Mouse (Mus musculus): ENCODE measurements around the gene Lgals2. TPM values are rescaled to one million over a fixed set of nuclear protein-coding genes. Genes with fewer than 3 reads are reported as not detected.
A peak's percentile ranks its signal among the peaks of the same experiment; 100 is the strongest.

Lgals2 gene
- polyA plus RNA-seq, 1 experiment from 2014 or later: not detected

DNA sequence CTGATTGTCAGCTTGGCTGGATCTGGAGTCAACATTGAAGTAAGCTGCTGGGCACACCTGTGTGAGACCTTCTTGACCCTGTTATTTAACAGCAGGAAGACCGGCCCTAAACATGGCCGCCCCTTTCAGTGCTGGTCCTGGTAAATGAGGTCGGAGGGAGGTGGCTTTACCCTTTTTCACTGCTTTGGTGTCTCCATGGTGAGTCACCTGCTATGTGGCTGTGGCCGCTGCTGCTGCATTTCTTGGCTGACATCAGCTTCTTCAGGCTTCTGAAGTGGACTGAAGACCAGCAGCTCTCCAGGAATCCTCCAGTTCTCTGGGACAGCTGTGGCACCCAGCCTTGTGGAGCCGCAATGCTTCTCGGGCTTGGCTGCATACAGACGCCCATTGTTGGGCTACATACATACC lies 13.5 kb upstream of the Lgals2 start:
- Histone ChIP-seq H3K27ac (replicated peaks; ENCODE audit: low read depth, low read length) (peak overlapping the region; percentile 65), H3K36me3 (ENCODE audit: control insufficient read depth, insufficient read depth, low read length) (no peaks in the 10 kb centered on the region), H3K4me2 (ENCODE audit: low read length) (no peak overlapping the region), H3K27me3 (ENCODE audit: control insufficient read depth, insufficient read depth, low read length) (no peaks in the 10 kb centered on the region), H3K9ac (replicated peaks; ENCODE audit: low read length) (no peak overlapping the region), H3K4me3 (replicated peaks; ENCODE audit: low read depth, low read length) (no peak overlapping the region), H3K4me1 (ENCODE audit: control insufficient read depth, insufficient read depth, low read length) (no peaks in the 10 kb centered on the region), H3K9me3 (ENCODE audit: control insufficient read depth, low read length) (no peaks in the 10 kb centered on the region)
- ATAC-seq (ENCODE audit: low FRiP score, low TSS enrichment): no peak
- WGBS: 46% methylated on average over 7 of the region's 7 CpGs
- no peak for DNase-seq

DNA sequence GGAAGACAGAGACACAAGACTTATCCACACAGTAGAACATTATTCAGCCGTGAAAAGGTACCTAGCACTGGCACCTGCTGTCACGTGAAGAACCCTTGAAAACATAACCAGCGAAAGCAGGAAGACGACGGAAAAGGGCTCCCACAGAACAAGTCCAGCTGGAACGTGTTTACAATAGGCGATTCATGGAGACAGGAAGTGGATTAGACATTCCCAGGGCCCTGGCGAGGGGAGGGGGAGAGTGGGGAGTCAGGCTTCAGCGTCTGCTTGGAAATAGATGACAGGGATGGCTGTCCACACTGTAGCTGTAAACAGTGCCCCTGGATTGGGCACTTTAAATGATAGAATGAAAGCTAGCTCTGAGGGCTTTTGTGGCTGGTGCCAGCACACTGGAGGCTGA lies 13.1 kb upstream of the Lgals2 start:
- Histone ChIP-seq H3K4me1 (ENCODE audit: control insufficient read depth, insufficient read depth, low read length) (no peaks in the 10 kb centered on the region), H3K27me3 (ENCODE audit: control insufficient read depth, insufficient read depth, low read length) (no peaks in the 10 kb centered on the region), H3K27ac (replicated peaks; ENCODE audit: low read depth, low read length) (peak overlapping the region; percentile 65), H3K9me3 (ENCODE audit: control insufficient read depth, low read length) (no peaks in the 10 kb centered on the region), H3K9ac (replicated peaks; ENCODE audit: low read length) (no peak overlapping the region), H3K4me3 (replicated peaks; ENCODE audit: low read depth, low read length) (no peak overlapping the region), H3K4me2 (ENCODE audit: low read length) (no peak overlapping the region), H3K36me3 (ENCODE audit: control insufficient read depth, insufficient read depth, low read length) (no peaks in the 10 kb centered on the region)
- ATAC-seq (ENCODE audit: low FRiP score, low TSS enrichment) (peak; percentile 63; the same call in 1 of the 2 replicates), DNase-seq (peak; percentile 72)
- WGBS: 18% methylated on average over 9 of the region's 9 CpGs

DNA sequence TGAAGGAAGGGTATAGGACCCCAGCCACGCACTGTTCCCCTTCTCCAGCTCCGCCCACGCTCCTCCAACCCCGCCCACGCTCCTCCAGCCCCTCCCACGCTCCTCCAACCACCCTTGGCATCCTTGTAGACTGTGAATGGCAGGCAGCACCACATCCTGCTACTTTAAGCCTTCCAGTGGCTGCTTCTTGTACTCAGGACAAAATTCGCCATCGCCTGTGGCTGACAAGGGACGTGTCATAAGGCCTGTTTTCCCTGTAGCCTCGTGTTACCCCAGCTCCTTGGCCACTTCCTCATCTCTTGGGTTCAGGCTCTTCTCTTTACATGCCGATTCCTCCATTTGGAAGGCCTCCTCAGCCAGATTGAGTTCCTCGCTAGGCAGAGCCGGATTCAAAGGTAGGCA lies 8.5 kb upstream of the Lgals2 start:
- Histone ChIP-seq H3K27ac (replicated peaks; ENCODE audit: low read depth, low read length) (no peak overlapping the region), H3K9ac (replicated peaks; ENCODE audit: low read length) (no peak overlapping the region), H3K4me1 (ENCODE audit: control insufficient read depth, insufficient read depth, low read length) (no peaks in the 10 kb centered on the region), H3K36me3 (ENCODE audit: control insufficient read depth, insufficient read depth, low read length) (no peaks in the 10 kb centered on the region), H3K4me2 (ENCODE audit: low read length) (no peak overlapping the region), H3K9me3 (ENCODE audit: control insufficient read depth, low read length) (no peaks in the 10 kb centered on the region), H3K27me3 (ENCODE audit: control insufficient read depth, insufficient read depth, low read length) (no peaks in the 10 kb centered on the region), H3K4me3 (replicated peaks; ENCODE audit: low read depth, low read length) (no peak overlapping the region)
- DNase-seq (no peak), ATAC-seq (ENCODE audit: low FRiP score, low TSS enrichment) (no peak)
- 48% methylated on average over 13 of the region's 13 CpGs for WGBS

DNA sequence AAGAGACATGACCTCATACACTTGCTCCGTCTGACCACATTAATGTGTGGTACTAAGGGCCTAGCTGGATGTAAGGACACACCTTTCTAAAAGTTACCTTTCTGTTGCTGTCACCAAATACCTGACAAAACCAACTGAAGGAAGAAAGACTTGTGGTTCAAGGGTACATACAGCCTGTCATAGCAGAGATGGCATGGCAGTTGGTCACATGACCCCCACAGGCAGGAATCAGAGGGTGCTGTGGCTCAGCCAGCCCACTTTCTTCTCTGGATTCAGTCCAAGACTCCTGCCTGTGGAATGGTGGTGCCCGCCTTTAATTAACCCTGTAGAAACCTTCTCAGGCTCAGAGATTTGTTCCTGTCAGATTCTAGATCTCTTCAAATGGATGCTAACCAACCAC lies 7.8 kb upstream of the Lgals2 start:
- Histone ChIP-seq H3K9me3 (ENCODE audit: control insufficient read depth, low read length) (no peaks in the 10 kb centered on the region), H3K27me3 (ENCODE audit: control insufficient read depth, insufficient read depth, low read length) (no peaks in the 10 kb centered on the region), H3K4me2 (ENCODE audit: low read length) (no peak overlapping the region), H3K9ac (replicated peaks; ENCODE audit: low read length) (no peak overlapping the region), H3K4me3 (replicated peaks; ENCODE audit: low read depth, low read length) (no peak overlapping the region), H3K4me1 (ENCODE audit: control insufficient read depth, insufficient read depth, low read length) (no peaks in the 10 kb centered on the region), H3K36me3 (ENCODE audit: control insufficient read depth, insufficient read depth, low read length) (no peaks in the 10 kb centered on the region), H3K27ac (replicated peaks; ENCODE audit: low read depth, low read length) (no peak overlapping the region)
- DNase-seq: no peak
- no peak for ATAC-seq (ENCODE audit: low FRiP score, low TSS enrichment)
- 87% methylated on average over 2 of the region's 2 CpGs for WGBS

DNA sequence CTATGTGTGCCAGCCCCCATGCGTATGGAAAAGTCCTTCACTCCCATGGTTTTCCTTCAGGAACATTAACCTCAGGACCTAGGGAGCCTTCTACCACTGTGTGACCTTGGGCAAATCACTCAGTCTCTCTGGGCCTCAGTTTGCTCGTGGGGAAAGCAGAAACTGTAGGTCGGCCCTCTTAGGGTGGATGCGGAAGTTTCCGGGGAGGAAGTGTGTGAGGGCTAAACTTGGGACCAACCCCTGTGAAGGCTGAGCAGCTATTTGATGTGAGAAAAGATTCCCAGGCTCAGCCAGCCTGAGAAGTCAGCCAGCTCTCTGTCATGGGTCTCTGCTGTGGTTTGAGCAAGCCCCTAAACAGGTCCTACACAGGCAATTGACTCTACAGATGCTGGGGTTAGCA lies 7.0 kb upstream of the Lgals2 start:
- H3K36me3 ChIP-seq (ENCODE audit: control insufficient read depth, insufficient read depth, low read length): no peaks in the 10 kb centered on the region
- ATAC-seq (ENCODE audit: low FRiP score, low TSS enrichment): no peak
- 85% methylated on average over 5 of the region's 5 CpGs for WGBS
- no peaks in the 10 kb centered on the region for H3K27me3 ChIP-seq (ENCODE audit: control insufficient read depth, insufficient read depth, low read length)
- H3K9ac ChIP-seq (replicated peaks; ENCODE audit: low read length): no peak overlapping the region
- H3K4me3 ChIP-seq (replicated peaks; ENCODE audit: low read depth, low read length): no peak overlapping the region
- H3K4me1 ChIP-seq (ENCODE audit: control insufficient read depth, insufficient read depth, low read length): no peaks in the 10 kb centered on the region
- DNase-seq: no peak
- H3K9me3 ChIP-seq (ENCODE audit: control insufficient read depth, low read length): no peaks in the 10 kb centered on the region
- H3K27ac ChIP-seq (replicated peaks; ENCODE audit: low read depth, low read length): no peak overlapping the region
- H3K4me2 ChIP-seq (ENCODE audit: low read length): no peak overlapping the region

DNA sequence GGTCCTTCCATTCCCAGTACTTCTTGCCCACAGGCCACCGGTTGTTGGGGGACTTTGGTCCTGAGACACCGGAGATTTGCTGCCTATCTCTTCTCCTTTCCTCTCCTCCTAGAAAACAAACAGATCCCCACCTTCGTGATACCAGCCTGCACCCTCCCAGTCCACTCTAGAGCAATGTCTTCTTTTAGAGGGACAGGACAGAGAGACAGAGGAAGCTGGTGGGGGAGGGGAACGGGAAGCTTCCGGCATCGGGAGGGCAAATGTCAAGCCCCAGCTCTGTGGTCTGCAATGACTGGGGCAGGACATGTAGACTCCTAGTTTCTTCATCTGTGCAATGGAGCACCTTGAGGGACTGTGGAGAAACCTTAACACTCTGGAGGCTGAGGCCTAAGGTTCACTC lies 4.4 kb upstream of the Lgals2 start:
- H3K9me3 ChIP-seq (ENCODE audit: control insufficient read depth, low read length): no peaks in the 10 kb centered on the region
- no peak for ATAC-seq (ENCODE audit: low FRiP score, low TSS enrichment)
- WGBS: 88% methylated on average over 6 of the region's 6 CpGs
- H3K4me3 ChIP-seq (replicated peaks; ENCODE audit: low read depth, low read length): no peak overlapping the region
- no peaks in the 10 kb centered on the region for H3K27me3 ChIP-seq (ENCODE audit: control insufficient read depth, insufficient read depth, low read length)
- H3K4me2 ChIP-seq (ENCODE audit: low read length): no peak overlapping the region
- H3K9ac ChIP-seq (replicated peaks; ENCODE audit: low read length): no peak overlapping the region
- no peaks in the 10 kb centered on the region for H3K36me3 ChIP-seq (ENCODE audit: control insufficient read depth, insufficient read depth, low read length)
- no peak overlapping the region for H3K27ac ChIP-seq (replicated peaks; ENCODE audit: low read depth, low read length)
- no peaks in the 10 kb centered on the region for H3K4me1 ChIP-seq (ENCODE audit: control insufficient read depth, insufficient read depth, low read length)
- no peak for DNase-seq

DNA sequence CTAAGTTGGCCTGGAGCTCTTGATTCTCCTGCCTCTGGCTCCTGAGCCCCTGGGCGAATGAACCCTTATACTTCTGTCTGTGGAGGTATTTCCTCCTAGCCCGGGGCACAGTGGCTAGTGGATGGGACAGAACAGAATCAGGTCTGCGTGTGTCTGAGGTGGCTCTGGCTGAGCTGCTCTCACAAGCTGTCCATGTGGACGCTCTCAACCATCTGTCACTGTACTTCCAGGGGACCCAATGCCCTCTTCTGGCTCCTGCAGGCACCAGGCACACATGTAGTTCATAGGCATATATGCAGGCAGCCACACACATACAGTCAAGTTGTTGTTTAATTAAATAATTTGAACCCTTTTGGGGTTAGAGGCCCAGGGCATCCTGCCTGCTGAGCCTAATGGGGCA lies 4.0 kb upstream of the Lgals2 start:
- Histone ChIP-seq H3K4me2 (ENCODE audit: low read length) (no peak overlapping the region), H3K9ac (replicated peaks; ENCODE audit: low read length) (no peak overlapping the region), H3K36me3 (ENCODE audit: control insufficient read depth, insufficient read depth, low read length) (no peaks in the 10 kb centered on the region), H3K9me3 (ENCODE audit: control insufficient read depth, low read length) (no peaks in the 10 kb centered on the region), H3K27ac (replicated peaks; ENCODE audit: low read depth, low read length) (no peak overlapping the region), H3K27me3 (ENCODE audit: control insufficient read depth, insufficient read depth, low read length) (no peaks in the 10 kb centered on the region), H3K4me1 (ENCODE audit: control insufficient read depth, insufficient read depth, low read length) (no peaks in the 10 kb centered on the region), H3K4me3 (replicated peaks; ENCODE audit: low read depth, low read length) (no peak overlapping the region)
- ATAC-seq (ENCODE audit: low FRiP score, low TSS enrichment) (no peak), DNase-seq (no peak)
- WGBS: 84% methylated on average over 4 of the region's 4 CpGs

DNA sequence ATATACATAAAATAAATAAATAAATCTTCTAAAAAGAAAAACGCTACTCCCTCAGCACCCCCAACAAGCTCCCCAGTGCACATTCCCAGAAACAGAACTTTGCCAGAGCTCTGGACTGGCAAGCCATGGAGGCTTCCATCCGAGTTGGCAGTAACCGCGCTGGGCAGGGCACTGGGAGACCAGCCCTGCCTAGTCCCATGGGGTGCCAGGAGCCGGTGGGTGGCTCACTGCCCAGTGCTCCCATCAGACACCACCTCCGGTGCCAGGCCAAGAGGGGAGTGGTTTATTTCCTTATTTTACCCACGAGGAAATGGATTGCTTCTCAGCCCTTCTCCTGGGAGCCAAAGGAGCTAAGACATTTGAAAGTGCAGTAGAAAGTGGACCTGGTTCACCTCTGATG lies 1.7 kb upstream of the Lgals2 start:
- no peak overlapping the region for H3K27ac ChIP-seq (replicated peaks; ENCODE audit: low read depth, low read length)
- H3K9ac ChIP-seq (replicated peaks; ENCODE audit: low read length): no peak overlapping the region
- H3K9me3 ChIP-seq (ENCODE audit: control insufficient read depth, low read length): no peaks in the 10 kb centered on the region
- ATAC-seq (ENCODE audit: low FRiP score, low TSS enrichment) (no peak), DNase-seq (no peak)
- no peaks in the 10 kb centered on the region for H3K4me1 ChIP-seq (ENCODE audit: control insufficient read depth, insufficient read depth, low read length)
- no peak overlapping the region for H3K4me3 ChIP-seq (replicated peaks; ENCODE audit: low read depth, low read length)
- H3K36me3 ChIP-seq (ENCODE audit: control insufficient read depth, insufficient read depth, low read length): no peaks in the 10 kb centered on the region
- no peaks in the 10 kb centered on the region for H3K27me3 ChIP-seq (ENCODE audit: control insufficient read depth, insufficient read depth, low read length)
- 87% methylated on average over 7 of the region's 7 CpGs for WGBS
- no peak overlapping the region for H3K4me2 ChIP-seq (ENCODE audit: low read length)

DNA sequence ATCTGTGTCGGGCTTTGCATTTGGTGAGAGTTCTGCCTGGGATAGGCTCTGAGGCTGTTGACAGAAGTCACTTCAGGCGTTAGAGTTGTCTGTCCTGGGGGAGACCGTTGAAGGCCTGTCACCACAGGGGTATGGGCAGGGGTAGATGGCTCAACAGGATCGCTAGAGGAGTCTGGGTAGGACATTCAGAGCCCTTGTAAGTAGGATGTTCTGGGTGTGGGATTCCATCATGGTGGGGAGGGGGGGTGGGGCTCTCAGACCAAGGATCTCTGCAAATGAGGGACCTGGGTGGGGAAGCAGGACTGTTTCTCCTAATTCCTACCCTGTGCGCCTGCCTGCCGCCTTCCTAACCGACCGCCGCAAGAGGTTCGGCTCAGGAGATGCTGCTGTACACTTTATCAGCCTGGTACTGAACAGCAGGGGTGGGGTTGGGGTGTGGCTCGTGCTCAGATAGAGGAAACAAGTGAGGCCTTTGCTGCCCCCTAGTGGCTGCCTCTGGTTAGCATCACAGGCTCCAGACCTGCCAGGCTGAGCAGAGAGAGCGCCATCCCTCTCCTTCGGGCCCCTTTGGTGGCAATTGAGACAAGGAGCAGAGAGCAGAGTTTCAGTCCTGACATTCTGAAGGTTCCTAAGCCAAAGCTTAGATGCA lies 3.7 kb downstream of the Lgals2 start:
- DNase-seq: peak; percentile 93

More for the DNA sequence above, 3.7 kb downstream of the Lgals2 start:
- 13% methylated on average over 13 of the region's 13 CpGs for WGBS
- ATAC-seq (ENCODE audit: low FRiP score, low TSS enrichment): peak; percentile 77
- H3K4me2 ChIP-seq (ENCODE audit: low read length): 0 out of 2 replicates have a peak overlapping the region, but pooled peaks have one; percentile 22
- no peaks in the 10 kb centered on the region for H3K36me3 ChIP-seq (ENCODE audit: control insufficient read depth, insufficient read depth, low read length)
- 0 out of 2 replicates have a peak, but pooled peaks cover 4% of the 10 kb centered on the region for H3K4me1 ChIP-seq (ENCODE audit: control insufficient read depth, insufficient read depth, low read length)
- no peak overlapping the region for H3K4me3 ChIP-seq (replicated peaks; ENCODE audit: low read depth, low read length)
- H3K9me3 ChIP-seq (ENCODE audit: control insufficient read depth, low read length): no peaks in the 10 kb centered on the region
- no peaks in the 10 kb centered on the region for H3K27me3 ChIP-seq (ENCODE audit: control insufficient read depth, insufficient read depth, low read length)
- no peak overlapping the region for H3K27ac ChIP-seq (replicated peaks; ENCODE audit: low read depth, low read length)
- no peak overlapping the region for H3K9ac ChIP-seq (replicated peaks; ENCODE audit: low read length)

All from midbrain, embryonic 14.5 days (tissue).